Mouse (Mus musculus) cerebellum, adult 18-20 months (tissue): Measurements from ENCODE around the gene Adam22.

Source experiments
- DNase-seq, 2 experiments: peaks; one replicate each; pipeline ENCODE4 v3.0.0; 2021

Gene Adam22

DNA sequence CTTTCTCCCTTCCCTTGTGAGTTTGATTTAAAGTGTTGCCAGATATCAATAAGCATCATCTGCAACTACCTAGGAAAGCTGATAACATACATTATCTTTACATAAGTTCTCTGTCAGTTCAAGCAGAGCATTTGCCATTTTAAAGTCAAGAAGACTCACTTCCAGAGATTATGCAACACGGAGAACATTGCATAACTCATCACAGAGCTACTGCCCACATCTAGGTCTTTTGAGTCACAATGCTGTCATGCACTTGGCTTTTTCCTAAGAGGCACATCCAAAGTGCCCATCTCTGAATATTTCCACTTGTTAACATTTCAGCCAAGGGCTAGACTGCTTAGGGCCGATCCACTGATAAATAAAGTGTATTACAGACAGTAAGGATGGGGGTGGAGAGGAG lies 55.6 kb downstream of the Adam22 start:
- DNase-seq = no peak

DNA sequence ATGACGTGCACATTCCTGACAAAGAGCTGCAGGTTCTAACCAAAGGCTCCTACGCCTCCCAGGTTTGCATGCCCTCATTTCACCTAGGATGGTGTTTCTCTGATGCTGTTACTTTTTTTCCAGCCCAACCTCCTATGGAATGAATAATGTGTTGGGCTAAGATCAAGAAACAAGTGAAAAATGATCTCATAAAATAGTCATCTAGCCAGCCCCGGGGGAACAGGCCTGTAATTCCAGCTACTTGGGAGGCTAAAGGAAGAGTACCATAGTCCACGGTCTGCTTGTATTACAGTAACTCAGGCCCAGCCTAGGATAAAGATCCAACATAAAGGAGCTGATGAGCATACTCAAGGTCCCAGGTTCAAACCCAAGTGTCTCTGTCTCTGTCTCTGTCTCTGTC lies 57.1 kb downstream of the Adam22 start:
- no peak for DNase-seq

DNA sequence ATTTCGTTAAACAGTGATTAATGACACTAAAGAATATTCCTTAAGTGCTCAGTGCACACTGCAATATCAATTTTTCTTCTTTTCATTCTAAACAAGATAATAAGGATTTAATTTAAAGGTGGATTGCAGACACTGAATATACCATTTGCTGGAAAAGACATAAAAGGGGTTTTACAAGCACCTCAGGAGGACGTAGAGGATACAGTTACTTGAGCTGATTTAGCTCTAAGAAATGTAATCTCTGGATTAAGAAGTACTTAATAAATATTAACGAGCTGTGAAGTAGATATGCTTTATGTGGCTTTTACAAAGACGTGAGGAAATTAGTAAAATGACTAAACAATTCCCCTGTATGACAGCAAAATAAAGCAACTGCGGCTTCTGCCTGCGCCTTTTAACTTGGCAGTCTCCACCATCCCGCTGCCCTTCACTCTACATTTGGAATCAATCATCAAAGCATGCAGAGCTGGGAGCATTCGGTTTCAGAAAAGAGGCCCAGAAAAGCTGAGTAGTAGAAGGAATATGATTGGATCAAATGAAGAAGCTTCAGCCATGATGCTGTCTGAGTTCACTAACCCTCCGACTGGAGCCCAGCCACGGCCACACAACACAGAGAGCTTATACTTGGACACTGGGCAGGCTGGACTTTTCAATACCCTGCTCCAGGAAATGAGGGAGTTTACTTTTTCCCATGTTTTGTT lies 70.1 kb downstream of the Adam22 start:
- DNase-seq = no peak

DNA sequence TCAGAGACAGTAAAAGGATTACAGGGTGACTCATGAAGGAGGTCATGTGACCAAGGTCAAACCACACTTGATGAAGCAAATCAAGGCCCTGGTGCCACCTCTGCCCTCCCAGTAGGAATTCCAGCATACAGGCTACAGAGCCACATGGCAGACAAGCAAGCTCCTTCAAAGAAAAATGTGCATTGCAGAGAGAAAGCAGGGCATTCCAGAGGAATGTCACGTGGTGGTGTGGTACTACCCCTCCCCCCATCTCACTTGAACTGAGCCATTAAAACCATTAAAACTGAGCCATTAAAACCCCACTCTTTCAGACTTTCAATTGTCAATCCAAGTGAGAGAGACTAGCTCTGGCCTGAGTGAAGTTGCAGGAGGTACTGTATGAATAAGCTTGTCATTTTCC lies 74.7 kb downstream of the Adam22 start:
- no peak for DNase-seq

DNA sequence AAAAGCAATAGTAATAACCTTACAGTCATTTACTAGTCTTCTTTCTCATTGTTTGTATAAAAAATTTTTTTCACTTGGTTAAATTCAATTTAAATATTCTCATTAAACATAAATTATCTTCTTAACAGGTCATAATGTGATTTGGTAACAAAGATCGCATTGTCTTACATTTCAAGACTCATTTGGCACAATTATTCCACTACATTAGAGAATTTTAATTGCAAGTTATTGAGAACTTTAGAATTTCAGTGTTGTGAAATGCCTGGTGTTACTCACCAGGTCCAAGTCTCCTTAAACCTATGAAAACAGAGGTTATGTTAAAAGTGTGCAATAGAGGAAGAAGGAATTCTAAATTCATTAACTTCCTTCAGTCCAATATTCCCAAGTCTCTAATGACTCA lies 76.5 kb downstream of the Adam22 start:
- DNase-seq = no peak

DNA sequence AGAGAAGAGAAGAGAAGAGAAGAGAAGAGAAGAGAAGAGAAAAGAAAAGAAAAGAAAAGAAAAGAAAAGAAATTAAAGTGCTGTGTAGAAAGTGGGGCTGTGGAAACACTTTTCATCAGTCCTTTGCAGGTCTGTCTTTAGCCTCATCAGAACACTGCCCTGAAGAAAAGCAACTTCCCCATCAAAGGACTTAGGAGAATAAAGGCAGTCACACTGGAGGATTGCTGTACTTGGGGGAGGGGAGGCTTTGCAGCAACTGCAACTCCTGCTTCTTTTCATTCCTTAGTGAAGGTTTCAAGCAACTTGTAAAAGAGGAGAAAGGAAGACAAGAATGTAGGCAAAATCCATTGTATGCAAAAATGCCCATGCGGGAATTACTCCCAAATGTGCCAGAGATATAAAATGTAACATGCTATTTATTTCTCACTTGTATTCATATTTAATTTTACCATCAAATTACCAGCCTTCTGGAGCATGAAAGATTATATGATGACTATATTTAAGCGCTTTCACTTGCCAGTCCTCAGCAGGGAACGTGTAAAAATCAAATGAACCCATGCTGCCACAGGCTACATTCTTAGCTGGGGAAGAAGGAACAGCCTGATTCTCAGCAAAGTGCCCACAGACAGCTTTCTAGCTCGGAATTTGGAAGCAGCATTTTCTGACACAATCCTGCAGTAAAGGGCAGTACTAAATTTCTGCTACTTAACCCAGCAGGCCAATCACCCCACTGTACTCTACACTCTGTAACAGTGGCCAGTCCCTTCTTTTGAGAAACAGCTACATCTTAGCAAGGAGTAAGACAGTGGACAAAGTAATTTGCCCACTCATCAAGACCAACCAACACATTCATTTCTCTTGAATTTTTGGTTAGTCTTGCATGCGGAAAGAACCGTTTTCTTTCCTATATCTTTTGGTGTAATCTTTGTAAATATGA lies 78.0 kb downstream of the Adam22 start:
- no peak for DNase-seq

DNA sequence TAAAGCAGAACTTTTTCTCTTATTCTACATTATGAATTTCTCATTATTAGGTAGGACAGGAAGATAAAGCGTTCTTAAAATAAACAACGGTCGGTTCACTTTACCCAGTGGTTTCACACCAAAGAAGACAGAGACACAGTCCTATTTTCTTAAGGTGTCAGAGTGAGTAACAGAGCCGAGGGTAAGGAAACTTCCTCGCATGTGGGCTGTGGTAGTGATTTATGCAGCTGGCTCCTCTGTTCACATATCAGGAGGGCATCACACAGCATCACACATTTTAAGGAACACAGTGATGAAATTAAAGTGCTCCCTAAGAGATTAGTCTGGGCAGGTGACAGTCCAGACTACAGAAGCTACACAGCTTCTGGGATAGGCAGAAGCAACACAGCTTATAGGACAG lies 83.8 kb downstream of the Adam22 start:
- no peak for DNase-seq

DNA sequence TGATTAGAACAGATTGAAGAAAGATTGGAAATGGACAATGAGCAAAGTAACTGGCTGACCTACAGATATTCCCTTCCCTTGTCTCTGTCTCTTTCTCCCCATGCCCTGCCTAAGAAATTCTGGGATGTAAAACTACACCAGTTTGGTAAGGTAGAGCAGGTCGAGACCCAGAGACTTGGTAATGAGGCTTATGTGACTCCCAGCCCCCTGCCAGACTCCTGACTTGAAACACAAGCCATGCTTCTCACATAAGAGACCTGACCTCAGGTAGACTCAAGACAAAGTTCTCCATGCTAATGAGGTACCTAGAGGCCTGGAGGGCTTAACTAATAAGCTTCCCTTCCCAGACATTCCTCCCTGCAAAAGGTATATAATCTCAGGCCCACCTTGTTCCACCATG lies 91.8 kb downstream of the Adam22 start:
- no peak for DNase-seq

DNA sequence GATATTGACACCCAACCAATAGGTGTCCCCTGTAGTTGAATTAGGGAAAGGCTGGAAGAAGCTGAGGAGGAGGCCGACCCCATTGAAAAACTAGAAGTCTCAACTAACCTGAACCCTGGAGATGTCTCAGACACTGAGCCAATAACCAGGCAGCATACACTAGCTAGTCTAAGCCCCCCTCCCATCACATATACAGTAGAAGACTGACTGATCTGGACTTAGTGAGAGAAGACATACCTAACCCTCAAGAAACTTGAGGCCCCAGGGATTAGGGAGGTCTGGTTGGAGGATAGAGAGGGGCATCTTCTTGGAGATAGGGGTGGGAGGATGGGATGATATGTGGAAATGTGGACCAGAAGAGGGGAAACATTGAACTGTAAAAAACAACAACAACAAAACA lies 110.6 kb downstream of the Adam22 start:
- DNase-seq = no peak

DNA sequence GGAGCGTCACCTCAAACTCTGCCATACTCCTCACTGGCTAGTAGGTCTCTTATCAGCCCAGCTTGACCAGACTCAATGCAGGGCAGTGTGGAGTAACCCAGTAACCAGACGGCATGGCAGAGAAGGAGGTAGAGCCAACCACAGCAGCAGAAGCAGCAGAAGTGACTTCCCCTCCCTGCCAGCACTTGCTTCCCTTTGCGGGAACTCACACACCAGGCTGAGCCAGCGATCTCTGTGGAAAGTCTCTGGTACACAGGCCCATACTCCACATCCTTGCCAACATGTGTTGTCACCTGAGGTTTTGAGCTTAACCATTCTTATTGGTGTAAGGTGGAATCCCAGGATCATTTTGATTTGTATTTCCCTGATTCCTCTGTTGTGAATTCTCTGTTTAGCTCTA lies 111.5 kb downstream of the Adam22 start:
- peak in 1 of 2 experiments; percentile 13 for DNase-seq

DNA sequence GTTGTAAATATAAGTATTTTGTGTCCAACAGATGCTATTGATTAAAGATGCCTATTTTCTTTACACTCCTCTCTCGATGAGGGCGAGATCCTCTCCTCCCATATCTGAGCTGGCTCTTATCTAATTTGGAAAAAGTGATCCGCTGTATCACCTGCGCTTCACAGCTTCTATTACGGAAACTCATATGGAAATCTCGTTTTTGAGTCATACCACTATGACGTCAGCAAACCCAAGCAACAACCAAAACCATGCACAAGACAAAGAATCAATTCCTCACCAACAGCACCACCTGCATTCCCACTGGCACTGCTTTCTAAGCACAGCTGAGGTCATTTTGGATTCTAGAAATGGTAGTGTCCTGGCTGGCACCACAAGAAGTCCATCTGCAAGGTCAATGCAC lies 123.3 kb downstream of the Adam22 start:
- no peak for DNase-seq

DNA sequence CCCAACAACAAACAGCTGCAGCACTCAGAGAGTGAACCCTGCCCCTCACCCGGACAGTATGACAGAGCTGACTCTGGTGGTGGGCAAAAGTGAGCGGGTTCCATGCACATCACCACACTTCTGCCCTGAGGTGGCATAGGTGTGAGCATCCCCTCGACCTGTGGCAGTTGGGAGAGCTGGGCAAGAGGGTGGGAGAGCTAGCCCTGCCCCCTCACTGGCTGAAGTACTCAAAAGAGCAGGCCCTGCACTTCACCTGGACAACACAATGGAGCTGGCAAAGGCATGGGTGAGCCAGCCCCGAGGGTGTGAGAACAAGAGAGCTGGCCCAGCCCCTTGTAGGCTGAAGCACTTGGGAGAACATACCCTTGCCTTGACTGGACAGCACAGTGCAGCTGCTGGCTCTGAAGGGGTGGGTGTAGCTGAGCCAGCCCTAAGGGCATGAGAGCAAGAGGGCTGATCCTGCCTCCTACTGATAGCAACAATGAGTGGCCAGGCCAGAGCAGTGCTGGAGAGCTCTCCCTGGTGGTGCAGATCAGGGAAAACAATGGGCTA lies 124.8 kb downstream of the Adam22 start:
- peak in 1 of 2 experiments; percentile 18 for DNase-seq

DNA sequence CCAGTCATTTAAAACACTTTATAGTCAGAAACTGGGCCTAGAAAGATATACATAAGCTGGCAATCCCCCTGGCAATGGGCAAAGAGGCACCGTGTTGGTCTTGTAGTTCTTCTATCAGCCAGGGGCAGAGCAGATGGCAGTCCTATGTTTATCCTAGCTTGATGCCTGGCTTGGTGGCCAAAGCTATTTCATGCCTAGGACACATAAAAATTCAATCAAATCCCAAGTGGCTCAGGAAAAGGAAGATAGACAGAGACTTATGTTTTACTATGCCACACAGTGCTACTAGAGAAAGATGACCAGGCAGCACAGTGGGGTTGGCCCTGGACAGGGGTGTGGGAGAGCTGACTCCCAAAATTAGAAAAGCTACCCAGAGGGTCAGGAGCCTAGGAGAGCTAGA lies 125.3 kb downstream of the Adam22 start:
- DNase-seq = peak; percentile 60 to 76

DNA sequence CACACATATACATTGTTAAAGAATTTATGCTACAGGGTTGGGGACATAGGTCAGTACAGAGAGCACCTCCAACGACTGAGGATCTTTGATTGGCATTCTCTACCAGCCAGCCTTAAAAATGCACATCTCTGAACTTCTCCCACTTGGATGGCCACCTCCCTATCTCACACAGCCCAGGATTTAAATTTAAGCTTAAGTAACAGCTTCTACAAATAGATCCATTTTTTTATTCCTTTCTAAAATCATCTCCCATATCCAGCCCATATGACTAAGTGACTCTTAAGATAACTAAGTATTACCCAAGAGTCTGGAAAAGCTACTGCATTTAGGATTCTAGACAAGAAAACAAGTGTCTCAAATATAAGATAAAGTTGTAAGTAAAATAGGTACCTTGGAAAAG lies 140.9 kb downstream of the Adam22 start:
- DNase-seq = no peak

DNA sequence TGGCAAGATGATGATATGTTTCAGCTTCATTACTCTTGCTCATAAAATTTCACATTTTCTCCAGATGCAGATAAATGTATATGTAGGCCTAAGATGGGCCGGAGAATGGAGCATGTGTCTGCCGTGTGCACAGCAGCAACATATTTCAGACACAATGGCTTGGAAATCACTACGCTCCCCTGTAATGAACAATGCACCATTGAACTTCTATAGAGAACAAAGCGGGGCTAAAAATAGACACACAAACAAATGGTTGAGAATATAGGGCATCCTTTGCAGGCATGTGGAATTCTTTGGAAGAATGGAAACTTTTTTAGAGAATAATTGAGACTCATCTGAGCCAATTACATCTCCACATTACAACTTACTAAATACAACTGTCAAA lies 143.6 kb downstream of the Adam22 start:
- peak in 1 of 2 experiments; percentile 28 for DNase-seq

DNA sequence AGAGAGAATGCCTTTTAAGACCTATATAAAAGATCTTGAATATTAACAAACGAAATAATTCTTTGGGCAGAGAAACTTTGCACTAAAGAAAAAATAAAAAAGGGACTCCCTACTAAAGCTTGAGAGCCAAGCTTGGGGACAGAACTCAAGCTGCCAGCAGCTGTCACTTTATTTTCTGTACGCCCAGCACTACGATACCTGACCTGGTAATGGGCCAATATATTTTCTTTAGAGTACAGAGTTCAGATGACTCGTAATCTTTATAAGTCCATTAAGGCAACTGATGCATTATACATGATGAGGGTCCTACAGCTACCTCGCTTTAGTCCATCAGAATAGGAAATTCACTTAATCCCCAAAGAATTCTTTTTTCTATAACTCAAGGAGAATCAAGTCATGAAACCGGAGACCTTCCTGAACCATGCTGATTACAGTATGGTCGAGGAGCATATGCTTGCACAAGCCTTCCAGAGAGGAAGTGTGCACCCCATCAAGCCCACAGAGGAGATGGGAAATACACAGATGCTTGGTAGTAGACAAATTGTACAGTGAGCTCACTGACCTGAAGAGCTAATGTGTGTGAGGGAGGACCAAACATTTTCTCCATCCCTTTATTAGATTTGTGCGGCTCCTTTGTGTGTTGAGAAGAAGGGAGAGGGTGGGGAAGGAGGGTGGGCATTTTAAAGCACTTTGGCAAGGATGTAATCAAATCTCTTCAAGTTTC lies 144.2 kb downstream of the Adam22 start:
- peak; percentile 64 to 80 for DNase-seq

DNA sequence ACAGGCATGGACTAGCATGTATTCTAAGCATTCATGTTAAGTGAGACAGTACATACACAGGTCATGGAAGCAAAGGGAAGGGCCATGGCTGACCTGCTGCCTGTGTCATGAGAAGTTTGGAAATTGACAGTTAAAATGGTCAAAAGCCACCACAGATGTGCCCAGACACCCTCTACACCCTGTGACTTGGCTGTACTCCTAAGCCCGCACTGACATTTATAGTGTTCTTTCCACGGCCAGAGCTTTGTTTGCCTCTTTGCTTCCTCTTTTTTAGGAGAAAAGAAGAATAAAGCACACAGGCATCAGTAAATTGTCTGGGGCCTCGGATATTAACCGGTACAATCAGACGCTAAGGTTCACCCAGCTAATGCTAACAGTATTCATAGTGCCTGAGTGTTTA lies 146.3 kb downstream of the Adam22 start:
- DNase-seq = no peak

DNA sequence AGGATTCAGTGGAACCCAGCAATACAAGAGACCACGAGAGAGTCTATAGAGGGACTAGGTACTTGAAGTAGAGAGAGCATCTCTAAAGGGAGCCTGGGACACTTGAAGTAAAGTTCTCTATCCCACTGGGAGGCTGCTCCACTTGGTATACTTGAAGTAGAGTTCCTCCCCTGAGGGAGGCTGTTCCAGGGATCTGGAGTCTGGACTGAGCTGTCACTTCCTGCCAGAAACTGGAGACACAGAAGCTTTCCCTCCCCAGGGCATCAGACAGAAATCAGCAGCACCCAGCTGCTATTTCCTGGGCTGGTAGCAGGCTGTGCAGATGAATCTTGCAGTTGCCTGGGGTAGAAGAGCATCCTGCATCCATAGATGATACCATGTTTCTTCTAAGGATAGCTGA lies 152.1 kb downstream of the Adam22 start:
- DNase-seq = no peak

DNA sequence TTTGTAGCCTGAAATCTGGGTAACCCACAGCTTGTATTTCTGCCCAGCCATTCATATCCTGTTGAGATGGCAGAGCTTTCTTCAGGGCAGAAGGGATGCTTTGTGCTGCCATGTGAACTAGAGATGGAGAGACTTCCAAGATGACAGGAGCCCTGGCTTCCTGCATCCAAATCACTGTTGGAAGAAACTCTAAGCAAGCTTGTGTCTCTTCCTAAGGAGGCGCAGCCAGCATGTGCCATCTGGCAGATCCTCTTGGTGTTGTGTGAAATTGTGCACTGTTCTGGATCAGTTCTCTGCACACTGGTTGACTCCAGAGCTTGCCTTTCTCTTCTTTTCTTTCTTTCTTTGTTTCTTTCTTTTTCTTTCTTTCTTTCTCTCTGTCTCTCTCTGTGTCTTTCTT lies 183.0 kb downstream of the Adam22 start:
- peak; percentile 52 to 69 for DNase-seq

DNA sequence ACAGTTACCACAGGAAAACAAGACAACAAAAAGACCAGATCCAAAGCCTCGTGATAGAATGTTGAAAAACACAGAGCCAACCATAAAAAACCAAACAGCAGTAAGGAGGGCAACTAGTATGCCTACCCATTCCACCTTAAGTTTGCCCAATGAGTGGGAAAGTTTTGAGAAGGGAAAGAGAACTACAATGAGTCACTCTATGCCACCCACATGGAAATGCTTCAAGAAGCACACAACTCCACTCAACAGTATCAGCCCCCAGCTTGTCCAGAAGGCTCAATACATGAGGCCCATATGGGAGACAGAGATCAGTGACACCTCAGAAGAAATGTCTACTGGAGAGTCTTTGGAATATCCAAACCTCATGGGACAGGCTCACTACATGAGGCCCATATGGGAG lies 187.3 kb downstream of the Adam22 start:
- no peak for DNase-seq

DNA sequence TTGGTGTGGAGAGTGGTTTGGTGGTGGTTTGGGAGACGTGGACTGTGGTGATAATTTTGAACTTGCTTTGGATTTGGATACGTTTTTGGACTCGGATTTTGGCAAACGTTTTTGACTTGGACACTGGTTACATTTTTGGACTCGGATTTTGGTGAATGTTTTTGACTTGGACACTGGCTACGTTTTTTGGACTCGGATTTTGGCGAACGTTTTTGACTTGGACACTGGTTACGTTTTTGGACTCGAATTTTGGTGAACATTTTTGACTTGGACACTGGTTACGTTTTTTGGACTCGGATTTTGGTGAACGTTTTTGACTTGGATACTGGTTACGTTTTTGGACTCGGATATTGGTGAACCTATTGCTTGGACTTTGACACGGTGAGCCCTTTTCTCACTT lies 189.8 kb downstream of the Adam22 start:
- no peak for DNase-seq

DNA sequence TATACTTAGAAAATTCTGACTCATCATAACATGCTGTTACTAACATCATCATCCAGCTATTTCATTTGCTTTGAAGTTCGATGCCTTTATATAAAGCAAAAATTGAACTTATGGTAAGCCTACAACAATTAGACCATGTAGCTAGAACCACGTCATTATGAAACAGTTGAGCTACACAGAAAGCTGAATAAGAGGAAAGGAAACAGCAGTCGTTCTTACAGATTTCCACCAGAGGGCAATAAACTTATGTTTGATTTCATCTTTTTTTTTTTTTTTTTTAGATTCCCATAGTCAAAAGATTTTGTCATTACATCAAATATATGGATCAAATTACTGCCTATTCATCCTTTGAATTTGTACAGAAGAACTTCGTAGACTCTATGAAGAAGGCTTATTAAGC lies 203.2 kb downstream of the Adam22 start:
- DNase-seq = no peak

DNA sequence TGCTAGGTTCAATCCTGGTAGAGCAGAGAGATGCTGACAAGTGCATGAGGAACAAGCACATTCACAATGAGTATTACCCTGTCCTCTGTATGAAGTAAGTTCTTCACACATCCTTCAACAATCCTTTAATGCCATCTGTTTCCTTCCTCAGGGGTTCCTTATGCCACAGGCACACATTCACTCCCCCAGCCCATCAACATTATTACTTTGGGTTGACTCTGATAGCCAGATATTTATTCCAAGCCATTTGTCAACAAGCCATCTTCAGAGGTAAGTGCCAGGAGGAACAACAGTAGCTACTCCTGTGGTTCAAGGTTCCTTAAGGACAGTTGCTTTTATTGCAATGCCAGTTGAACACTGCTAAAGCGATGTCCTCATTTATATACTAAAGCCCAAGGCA lies 216.3 kb downstream of the Adam22 start:
- DNase-seq = no peak
